Mouse (Mus musculus) T-helper 2 cell (primary cell): ENCODE measurements around the gene Plekho1.
"Not testable (repeated sequence)": the region's sequence is repeated elsewhere in the genome, so short reads cannot be mapped to it uniquely, and the experiment has no call there.

Source experiments
- in situ Hi-C: fragments of 300-600 bp; cut with MboI, MseI; formaldehyde crosslinking; loops from one replicate; pipeline ENCODE4 v1.15.1; 2025; ENCODE audit warnings: high pct_unique_total_duplicates

Gene Plekho1

DNA sequence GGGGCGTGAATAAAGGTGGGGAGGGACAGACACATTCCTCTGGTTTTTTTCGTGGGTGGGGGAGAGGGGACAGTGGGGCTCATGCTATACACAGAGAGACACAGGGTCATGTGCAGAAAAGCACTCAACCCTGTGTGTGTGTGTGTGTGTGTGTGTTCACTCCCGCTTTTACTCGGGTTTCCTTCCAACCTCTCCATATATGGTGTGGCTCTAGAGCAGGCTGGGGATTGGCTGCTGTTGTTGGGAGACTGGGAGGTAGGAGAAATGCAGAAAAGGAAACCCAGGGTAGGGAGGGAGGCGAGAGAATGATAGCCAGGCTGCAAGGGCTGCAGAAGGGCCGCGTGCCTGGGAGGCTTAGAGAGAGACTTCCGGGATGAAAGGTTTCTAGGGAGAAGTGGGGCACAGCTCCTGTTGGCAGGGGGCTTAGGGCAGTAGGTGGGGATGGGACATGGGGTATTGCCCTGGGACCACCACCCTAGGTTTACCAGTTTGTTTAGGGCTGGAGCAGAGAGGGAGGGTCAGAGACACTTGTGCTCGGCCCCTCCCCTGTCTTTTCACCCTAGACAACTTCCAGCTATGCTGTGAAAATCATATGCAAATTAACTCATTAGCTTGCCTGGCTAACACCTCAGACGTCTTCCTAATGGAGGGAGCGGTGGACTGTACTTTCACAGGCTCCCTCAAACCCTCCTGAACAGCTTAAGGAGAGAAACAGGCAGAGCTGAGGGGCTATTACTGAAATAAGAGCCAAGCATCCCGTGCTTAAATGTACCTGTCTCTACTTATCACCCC is 10.4 kb downstream of the Plekho1 start:
- in situ Hi-C loops, result loop anchor here (5.0 kb wide), 1 partner anchor 77 kb away; no protein-coding TSS in a partner anchor

DNA sequence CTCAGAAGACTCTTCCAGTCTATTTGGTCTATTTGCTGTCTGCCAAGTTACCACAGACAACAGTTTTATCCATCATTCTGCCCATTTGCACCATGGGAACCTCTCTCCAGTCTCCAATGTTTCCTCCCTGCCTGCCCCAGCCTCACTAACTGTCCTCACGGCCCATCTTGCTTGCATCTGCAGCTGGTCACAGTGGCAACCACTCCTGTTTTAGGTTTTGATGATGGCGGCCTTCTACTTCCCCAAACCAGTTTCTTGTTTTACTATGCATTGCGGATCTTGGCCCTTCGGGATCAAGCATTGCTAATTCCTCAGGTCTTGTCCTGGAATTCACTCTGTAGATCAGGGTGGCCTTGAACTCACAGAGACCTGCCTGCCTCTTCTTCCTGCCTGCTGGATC is 13.7 kb downstream of the Plekho1 start:
- in situ Hi-C loops, result no loop called here

DNA sequence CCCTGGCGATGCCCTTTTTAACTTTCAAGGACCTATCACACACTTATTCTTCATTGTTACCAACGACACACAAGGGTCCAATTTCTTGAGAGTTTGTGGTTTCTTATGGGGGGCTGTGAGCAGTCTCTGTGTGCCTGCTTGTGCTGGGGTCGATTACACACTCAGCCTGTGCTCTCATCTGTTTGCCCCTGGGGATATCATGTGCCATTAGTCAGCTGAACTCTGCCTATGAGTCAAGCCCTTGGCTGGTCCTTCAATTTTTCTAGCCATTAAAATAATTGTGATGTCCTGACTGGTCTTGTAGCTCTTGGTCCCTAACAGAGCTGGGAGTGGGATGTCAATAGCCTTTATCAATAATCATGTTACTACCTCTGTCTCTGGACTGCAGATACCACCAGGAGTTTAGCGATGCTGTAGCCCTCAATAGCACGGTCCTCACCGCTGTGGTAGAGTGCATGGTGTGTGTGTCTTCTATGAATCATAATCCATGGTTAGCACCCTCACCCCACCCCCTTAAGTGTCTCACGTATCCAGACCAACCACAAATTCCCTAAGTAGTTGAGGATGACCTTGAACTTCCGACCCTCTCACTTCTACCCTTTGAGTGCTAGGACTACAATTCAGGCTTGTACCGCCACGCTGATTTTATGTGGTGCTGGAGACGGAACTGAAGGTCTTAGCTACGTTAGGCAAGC is 15.4 kb downstream of the Plekho1 start:
- in situ Hi-C loops, result no loop called here

DNA sequence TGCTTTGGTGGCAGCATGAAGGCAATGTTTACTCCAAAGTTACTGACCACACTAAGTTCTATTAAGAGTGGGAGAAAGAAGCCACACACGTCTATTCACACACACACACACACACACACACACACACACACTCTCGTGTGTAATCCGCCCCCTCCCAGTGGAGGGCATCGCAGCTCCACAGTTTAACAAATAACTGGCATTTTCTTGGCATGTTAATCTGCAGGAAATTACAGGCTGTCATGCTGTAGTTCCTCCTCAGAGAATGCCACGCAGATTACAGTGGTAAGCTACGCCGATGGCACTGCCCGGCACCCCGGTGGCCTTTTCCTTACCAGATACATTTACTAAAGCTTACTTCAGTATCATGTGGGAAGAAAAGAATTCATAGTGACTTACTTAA is 17.5 kb downstream of the Plekho1 start:
- in situ Hi-C loops, result no loop called here

DNA sequence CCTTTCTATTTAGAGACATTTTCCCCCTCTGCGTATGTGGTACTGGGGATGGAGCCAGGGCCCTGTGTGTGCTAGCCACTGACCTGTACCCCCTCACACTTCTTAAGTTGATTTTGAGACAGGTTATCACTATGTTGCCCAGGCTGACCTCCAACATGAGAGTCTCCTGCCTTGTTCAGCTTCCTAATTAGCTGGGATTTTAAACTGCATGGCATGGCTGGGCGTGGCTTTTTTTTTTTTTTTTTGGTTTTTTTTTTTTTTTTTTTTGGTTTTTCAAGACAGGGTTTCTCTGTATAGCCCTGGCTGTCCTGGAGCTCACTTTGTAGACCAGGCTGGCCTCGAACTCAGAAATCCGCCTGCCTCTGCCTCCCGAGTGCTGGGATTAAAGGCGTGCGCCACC is 18.2 kb downstream of the Plekho1 start:
- in situ Hi-C loops, result not testable (repeated sequence)

DNA sequence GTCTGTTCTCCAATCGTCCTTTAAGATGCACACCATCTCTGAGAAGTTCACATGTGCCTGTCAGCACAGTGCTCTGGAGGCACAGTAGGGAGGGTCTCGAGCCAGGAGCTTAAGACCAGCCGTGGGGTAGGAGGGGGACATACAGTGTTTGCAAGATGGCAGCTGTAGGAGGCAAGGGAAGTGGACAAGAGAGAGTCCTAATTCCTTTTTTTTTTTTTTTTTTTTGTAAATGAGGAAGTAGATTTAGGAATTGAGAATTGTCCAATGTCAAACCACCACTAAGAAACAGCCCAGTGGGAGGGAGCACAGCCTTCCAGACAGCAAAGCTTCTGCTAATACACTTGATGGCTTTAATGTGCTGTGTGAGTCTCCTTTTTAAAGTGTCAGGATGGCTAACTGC is 18.7 kb downstream of the Plekho1 start:
- in situ Hi-C loops, result no loop called here

DNA sequence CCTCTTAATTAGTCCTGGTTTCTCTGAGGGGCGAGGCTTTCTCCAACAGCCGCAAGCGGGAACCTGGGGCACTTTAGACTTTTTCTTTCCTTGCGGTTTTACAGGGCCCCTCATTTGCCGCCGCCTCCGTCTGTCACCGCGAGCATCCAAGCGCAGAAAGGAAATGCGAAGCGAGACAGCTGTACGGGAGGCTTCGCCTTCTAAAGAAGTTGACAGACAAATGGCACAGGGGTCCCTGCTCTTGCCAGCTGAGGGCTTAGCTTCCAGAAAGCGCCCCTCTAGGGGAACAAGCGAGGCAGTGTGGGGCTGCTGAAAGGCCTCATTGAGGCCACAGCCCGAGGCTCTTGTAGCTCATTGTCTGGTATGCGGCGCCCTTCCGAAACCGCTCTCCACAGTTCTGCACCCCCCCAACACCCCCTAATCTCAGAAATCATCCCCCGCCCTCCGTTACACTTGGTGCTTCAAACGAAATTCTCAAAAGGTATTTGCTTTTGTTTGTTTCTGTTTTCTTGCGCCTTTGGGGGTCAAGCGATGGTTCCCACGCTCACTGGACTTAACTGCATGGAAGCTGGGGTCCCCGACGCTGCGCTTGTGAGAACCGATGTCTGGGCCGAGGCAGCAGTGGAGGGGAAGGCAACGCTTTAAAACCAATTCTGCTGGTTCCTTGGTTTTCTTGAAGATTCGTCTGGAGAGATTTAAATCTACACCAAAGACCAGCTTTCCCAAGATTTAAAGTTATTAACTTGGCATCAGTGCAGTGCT is 22.7 kb downstream of the Plekho1 start:
- in situ Hi-C loops, result no loop called here

DNA sequence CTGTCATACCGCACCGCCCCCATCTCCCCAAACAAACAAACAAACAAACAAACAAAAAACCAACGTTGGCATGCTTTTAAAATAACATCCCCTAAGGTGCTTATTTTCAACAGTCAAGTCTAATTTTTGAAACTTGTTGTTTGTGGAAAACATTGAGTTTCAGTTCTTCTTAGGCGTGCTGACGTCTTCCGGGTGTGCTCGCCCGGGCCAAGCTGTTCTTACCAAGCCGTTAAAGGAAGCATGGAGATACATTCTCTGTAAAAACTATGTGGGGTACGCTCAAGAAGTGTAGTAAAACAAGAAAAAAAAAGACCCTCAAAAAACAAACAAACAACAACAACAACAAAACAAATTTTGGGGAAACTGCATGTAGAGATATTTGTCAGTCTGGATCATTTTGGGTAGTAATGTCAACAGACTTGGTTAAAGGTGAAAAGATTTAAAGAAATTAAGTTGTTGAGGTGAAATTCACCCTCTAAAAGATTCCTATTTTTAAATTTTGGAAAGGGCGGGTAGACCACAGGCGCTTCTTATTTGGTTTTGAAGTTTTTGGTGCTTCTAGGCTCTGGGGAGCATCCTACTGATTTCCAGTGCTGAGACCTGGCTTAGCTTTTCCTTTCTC is 23.4 kb downstream of the Plekho1 start:
- in situ Hi-C loops, result no loop called here

DNA sequence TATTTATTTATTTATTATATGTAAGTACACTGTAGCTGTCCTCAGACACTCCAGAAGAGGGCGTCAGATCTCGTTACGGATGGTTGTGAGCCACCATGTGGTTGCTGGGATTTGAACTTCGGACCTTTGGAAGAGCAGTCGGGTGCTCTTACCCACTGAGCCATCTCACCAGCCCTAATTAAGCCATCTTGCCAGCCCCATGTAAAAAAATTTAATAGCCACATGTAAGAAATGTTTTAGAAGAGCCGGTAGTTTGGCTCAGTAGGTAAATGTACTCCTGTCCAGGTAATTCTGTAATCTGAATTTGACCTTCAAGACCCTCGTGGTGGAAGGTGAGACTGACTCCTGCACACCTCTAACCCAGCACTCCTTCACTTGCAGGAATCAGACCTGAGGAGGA is 25.1 kb downstream of the Plekho1 start:
- in situ Hi-C loops, result not testable (repeated sequence)

DNA sequence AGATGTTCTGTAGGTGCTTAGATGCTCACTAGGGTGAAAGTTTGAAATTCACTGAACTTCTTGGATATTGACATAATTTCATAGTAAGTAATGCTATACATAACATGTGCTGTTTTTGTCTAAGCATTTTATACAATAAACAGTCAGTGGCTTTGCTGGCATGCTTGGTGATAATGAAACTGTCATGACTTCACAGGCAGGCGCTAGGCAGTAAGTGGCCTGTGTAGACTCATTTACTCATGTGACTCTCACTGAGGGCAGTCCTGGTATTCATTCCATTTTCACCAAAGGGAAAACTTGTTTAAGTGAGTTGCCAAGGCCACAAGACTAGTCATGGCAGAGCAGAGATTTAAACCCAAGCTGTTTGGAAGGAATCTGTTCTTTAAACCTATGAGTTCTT is 26.5 kb downstream of the Plekho1 start:
- in situ Hi-C loops, result no loop called here

DNA sequence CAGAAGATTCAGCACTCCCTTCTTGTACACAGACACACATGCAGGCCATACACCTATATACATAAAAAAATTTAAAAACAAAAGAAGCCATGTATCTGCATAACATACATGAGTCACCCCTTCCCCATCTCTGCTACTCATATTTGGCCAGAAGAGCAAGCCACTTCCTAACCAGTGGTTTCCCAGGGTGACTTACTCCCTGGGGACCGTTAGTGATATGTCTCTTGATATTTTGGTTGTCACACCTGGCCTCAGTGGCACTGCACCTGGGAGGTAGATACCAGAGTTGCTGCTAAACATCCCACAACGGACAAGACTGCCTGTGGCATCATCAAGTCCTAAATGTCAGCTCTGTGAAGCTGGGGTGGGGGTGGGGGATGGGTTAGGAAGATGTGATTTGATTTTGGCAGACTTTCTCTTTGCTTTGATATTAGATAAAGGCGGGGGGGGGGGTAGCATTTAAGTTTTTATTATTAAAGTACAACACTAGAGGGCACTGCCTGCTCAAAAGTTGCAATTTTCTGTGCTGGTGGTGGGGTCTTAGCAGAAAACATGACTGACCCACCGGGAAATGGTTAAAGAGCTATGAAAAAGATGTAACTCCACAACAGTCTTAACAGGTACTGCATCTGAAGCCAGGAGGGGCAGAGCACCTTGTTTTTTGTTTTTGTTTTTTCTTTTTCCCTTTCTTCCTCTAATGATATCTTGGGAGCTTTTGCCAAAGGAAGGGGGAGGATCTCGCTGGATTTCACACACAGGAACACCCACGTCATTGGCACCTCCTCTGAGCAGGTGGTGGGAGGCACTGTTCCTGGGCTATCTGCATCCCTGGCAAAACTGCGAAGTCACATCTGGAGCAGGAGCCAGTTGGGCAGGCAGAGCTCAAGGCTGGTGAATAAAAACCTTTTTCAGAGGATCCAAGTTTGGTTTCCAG is 30.0 kb downstream of the Plekho1 start:
- in situ Hi-C loops, result no loop called here

DNA sequence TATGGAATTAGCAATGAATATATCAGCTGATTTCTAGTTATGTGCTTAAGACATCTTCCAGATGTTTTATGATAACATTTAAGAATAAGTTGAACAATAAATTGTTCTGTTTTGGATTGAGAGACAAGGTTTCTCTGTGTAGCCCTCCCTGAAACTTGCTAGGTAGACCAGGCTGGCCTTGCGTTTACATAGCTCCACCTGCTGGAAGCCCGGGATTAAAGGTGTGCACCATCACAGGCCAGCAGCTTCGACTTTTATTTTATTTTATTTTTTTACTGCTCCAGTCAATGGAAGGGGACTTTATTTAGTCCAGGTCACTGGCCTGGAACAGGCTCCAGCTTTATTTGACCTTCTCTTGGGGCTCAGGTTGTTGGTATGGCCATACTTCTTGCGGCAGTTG is 32.1 kb downstream of the Plekho1 start:
- in situ Hi-C loops, result loop anchor here (5.0 kb wide), 1 partner anchor 79 kb away; no protein-coding TSS in a partner anchor

DNA sequence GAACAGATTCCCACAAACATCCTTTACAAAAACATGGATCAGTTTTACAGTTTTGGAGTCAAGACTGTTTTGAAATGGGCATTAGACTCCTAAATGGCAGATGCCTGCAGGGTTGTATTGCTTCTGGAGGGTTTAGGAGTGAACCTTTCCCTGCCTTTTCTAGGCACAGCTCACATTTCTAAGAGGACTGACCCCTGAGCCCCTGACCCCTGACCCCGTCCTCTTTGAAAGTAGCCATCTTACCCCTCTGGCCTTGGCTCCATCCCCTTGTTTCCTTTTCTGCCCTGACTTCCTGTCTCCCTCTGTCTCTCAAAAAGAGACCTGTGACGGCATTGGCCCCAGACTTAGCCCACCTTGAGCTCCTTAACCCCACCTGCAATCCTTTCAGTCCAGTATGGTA is 32.6 kb downstream of the Plekho1 start:
- in situ Hi-C loops, result loop anchor here (5.0 kb wide), 1 partner anchor 79 kb away; no protein-coding TSS in a partner anchor

DNA sequence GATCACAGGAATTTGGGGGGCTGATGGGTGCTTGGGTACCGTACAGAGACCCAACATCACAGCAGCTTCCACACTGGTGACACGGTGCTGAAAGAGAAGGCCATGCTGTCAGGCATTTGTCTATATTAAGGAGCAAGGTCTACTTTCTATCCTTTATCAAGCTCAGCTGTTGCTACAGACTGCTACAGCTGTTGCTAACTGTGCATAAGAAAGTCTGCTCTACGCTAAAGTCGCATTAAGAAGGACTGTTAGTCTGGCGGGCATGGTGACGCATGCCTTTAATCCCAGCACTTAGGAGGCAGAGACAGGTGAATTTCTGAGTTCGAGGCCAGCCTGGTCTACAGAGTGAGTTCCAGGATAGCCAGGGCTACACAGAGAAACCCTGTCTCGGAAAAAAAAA is 33.6 kb downstream of the Plekho1 start:
- in situ Hi-C loops, result loop anchor here (5.0 kb wide), 1 partner anchor 80 kb away; no protein-coding TSS in a partner anchor

DNA sequence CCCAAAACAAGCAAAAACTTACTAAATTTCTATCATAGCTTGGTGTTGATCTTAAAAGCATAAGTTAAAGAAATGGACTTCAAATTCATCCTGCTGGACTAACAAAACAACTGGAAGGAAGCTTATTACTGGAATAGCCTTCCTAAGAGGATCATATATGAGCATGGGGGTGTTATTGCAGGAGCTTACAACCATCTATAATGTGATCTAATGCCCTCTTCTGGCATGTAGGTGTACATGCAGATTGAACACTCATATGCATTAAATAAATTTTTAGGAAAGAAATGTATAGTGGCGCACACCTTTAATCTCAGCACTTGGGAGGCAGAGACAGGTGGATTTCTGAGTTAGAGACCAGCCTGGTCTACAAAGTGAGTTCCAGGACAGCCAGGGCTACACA is 36.0 kb downstream of the Plekho1 start:
- in situ Hi-C loops, result loop anchor here (5.0 kb wide), 1 partner anchor 82 kb away; no protein-coding TSS in a partner anchor

DNA sequence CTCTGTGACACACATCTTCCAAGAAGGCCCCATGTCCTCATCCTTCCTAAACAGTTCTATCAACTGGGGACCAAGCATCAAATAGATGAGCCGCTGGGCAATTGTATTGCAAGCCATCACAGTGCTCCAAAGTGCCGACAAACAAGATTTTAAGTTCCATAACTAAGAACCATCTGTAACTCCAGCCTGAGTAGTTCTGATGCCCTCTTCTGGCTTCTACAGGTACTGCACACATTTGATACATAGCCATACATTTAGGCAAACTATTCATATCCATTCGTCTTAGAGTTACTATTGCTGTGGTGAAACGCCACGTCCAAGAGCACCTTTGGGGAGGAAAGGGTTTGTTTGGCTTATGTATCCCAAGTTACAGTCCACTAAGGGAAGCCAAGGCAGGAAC is 36.7 kb downstream of the Plekho1 start:
- in situ Hi-C loops, result no loop called here

DNA sequence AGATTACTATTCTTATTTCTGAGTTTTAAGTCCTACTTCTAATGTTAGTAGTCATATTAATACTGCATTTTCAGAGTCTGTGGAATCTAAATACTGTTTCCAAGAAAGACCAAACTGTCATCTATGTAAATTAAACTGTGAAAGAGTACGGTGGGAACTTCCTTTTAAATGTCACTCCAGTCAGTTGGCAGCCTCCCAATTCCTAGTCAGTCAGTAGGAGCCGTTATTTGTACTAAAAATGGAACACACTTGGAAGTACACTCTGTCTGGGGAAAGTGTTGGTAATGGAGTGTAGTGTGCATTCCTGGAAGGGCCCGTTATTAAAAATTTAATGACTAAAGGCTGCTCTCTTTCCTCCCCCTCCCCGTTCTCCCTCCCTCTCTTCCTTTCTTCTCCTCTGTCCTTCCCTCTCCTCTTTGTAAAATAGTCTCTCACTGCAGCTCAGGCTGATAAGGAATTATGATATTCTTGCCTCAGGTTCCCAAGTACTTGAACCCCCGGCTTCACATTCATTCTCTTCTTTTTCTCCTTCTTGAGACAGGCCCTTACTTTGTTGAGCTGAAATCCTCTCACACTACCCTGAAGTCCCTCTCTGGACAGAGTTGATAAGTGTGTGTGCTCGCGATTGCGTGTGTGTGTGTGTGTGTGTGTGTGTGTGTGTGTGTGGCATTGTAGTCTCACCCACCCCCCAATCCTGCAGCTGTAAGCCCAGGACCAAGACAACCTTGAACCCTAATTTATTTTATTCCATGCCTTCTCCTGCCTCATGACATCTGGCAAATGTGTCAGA is 38.2 kb downstream of the Plekho1 start:
- in situ Hi-C loops, result no loop called here

DNA sequence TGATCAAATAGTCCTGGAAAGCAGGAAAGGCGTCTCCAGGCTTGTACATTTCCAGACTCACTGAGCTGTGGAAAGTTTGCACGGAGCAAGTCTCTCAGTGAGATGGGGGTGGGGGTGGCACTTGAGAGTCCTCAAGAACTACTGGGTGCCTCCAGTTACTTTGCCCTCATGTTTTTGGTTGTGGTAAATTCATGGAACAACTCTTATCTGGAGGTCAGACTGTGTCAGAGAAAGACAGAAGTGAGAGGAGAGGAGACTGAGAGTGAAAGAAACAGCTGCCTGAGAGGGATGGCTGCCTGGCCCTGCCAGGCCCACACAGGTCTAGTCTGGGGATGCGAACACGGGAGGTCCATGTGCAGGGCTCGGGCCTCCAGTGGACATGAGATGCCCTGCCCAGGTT is 40.5 kb downstream of the Plekho1 start:
- in situ Hi-C loops, result no loop called here

DNA sequence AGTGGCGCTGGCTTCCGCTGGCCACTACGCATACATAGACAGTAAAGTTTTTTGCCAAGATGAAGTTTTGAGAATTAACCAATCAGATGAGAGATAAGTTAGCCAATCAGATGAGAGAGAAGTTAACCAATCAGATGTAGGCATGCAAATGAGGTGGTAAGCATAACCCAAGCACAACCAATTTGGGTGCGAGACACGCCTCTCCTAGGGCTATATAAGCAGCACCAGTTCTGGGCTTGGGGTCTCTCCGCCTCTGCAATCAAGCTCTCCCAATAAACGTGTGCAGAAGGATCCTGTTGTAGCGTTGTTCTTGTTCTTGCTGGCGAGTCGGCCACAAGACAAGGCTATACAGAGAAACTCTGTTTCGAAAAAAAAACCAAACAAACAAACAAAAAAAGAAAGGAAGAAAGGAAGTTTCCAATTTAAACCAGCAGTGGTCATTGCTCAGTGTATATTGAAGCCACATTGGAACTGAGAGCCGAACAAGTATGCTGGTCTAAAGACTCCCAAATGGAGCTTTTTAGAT is 41.1 kb downstream of the Plekho1 start:
- in situ Hi-C loops, result not testable (repeated sequence)

DNA sequence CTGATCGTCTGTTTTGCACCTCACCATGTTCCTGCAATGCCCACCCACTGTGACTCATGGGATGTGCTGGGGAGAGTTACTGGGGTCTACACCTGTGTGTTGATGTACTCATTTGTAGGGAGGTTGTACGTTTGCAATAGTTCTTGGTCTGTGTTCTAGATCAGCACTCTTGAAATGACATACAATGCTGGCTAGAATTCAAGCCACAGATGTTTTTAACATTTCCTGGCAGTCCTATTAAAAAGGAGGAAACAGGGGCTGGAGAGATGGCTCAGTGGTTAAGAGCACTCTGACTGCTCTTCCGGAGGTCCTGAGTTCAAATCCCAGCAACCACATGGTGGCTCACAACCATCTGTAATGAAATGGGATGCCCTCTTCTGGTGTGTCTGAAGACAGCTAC is 42.3 kb downstream of the Plekho1 start:
- in situ Hi-C loops, result no loop called here
